Mouse (Mus musculus) neural tube, embryonic 12.5 days (tissue): ENCODE results near the gene Chst12. TPM values are rescaled to one million over a fixed set of nuclear protein-coding genes. Genes with fewer than 3 reads are reported as not detected.
A peak's percentile ranks its signal among the peaks of the same experiment; 100 is the strongest.

Source experiments
- ATAC-seq: fragments of 200-750 bp; cut with Nextera tagmentation; 2 replicates; pipeline ENCODE4 v1.8.0; 2017; ENCODE audit warnings: low read depth, mild to moderate bottlenecking, moderate TSS enrichment, moderate library complexity; ENCODE audit not compliant: low FRiP score
- H3K27ac ChIP-seq: fragments of 300-500 bp; sonication (generic); 2 replicates; pipeline ENCODE4 v1.5.1; 2016
- H3K27me3 ChIP-seq: fragments of 300-500 bp; sonication (generic); replicated peaks from 2 replicates; pipeline ENCODE4 v1.6.1; 2016; ENCODE audit warnings: mild to moderate bottlenecking
- H3K36me3 ChIP-seq: fragments of 300-500 bp; sonication (generic); 2 replicates; pipeline ENCODE4 v1.6.1; 2016; ENCODE audit warnings: mild to moderate bottlenecking
- H3K4me1 ChIP-seq: fragments of 300-500 bp; sonication (generic); 2 replicates; pipeline ENCODE4 v1.6.1; 2016
- H3K4me2 ChIP-seq: fragments of 300-500 bp; sonication (generic); replicated peaks from 2 replicates; pipeline ENCODE4 v1.6.1; 2016; ENCODE audit warnings: mild to moderate bottlenecking
- H3K4me3 ChIP-seq: fragments of 300-500 bp; sonication (generic); 2 replicates; pipeline ENCODE4 v1.5.1; 2016
- H3K9ac ChIP-seq: fragments of 300-500 bp; sonication (generic); 2 replicates; pipeline ENCODE4 v1.6.1; 2016; ENCODE audit warnings: mild to moderate bottlenecking
- H3K9me3 ChIP-seq: fragments of 300-500 bp; sonication (generic); 2 replicates; pipeline ENCODE4 v1.6.1; 2016; ENCODE audit warnings: mild to moderate bottlenecking
- WGBS: fragments of 180-500 bp; shearing (Covaris S2); methylation state at CpG from one replicate; pipeline ENCODE4 v1.1.7; 2016; 5-methylcytosine and 5-hydroxymethylcytosine counted together
- polyA plus RNA-seq: library from polyadenylated mRNA; unstranded; fragments of >200 nt; fragmentation: Nextera tagmentation; extraction: Ambion mirVana; gene quantifications from 2 replicates; pipeline ENCODE4 v1.2.1, GENCODE M21; 2016

Chst12 gene
- polyA plus RNA-seq, 1 experiment from 2014 or later: 19.2 TPM

- 70% methylated on average over 13 of the region's 13 CpGs for WGBS
Observed at GRCm38 (mm10) chr5:140538111-140538683, 32.8 kb downstream of the Chst12 start.

GRCm38 (mm10) chr5:140540106-140540505 is 34.8 kb downstream of the Chst12 start:
- peak; percentile 30; the same call in 1 of the 2 replicates for ATAC-seq
- Histone ChIP-seq H3K4me2 (no peak overlapping the region), H3K4me1 (peaks cover 4% of the 10 kb centered on the region; the same call in 1 of the 2 replicates), H3K36me3 (no peaks in the 10 kb centered on the region), H3K9me3 (no peaks in the 10 kb centered on the region), H3K4me3 (no peak overlapping the region), H3K27me3 (no peaks in the 10 kb centered on the region), H3K9ac (no peak overlapping the region), H3K27ac (no peak overlapping the region)
- 16% methylated on average over 8 of the region's 8 CpGs for WGBS

More at GRCm38 (mm10) chr5:140538111-140538683, 32.8 kb downstream of the Chst12 start:
- Histone ChIP-seq H3K9ac (no peak overlapping the region), H3K27me3 (no peaks in the 10 kb centered on the region), H3K27ac (no peak overlapping the region), H3K4me1 (peaks cover 4% of the 10 kb centered on the region; the same call in 1 of the 2 replicates), H3K4me2 (no peak overlapping the region), H3K36me3 (no peaks in the 10 kb centered on the region), H3K4me3 (no peak overlapping the region), H3K9me3 (no peaks in the 10 kb centered on the region)
- ATAC-seq: no peak

GRCm38 (mm10) chr5:140542811-140543575 is 37.6 kb downstream of the Chst12 start:
- Histone ChIP-seq H3K4me3 (no peak overlapping the region), H3K27me3 (no peaks in the 10 kb centered on the region), H3K4me1 (peaks cover 4% of the 10 kb centered on the region; the same call in 1 of the 2 replicates), H3K4me2 (no peak overlapping the region), H3K9ac (peak overlapping the region; percentile 17; the same call in 1 of the 2 replicates), H3K9me3 (0 out of 2 replicates have a peak, but pooled peaks cover under 1% of the 10 kb centered on the region), H3K36me3 (no peaks in the 10 kb centered on the region), H3K27ac (no peak overlapping the region)
- WGBS: 78% methylated on average over 9 of the region's 9 CpGs
- ATAC-seq: no peak

GRCm38 (mm10) chr5:140545651-140546050 is 40.3 kb downstream of the Chst12 start:
- H3K4me1 ChIP-seq: peaks cover 4% of the 10 kb centered on the region; the same call in 1 of the 2 replicates
- WGBS: 62% methylated on average over 6 of the region's 6 CpGs
- no peaks in the 10 kb centered on the region for H3K27me3 ChIP-seq
- 0 out of 2 replicates have a peak, but pooled peaks cover 3% of the 10 kb centered on the region for H3K9me3 ChIP-seq
- no peak for ATAC-seq
- no peak overlapping the region for H3K4me3 ChIP-seq
- no peak overlapping the region for H3K4me2 ChIP-seq
- no peaks in the 10 kb centered on the region for H3K36me3 ChIP-seq
- H3K27ac ChIP-seq: no peak overlapping the region
- H3K9ac ChIP-seq: no peak overlapping the region

GRCm38 (mm10) chr5:140546332-140546731 is 41.0 kb downstream of the Chst12 start:
- Histone ChIP-seq H3K4me2 (no peak overlapping the region), H3K27me3 (no peaks in the 10 kb centered on the region), H3K4me1 (peaks cover 4% of the 10 kb centered on the region; the same call in 1 of the 2 replicates), H3K9ac (no peak overlapping the region), H3K4me3 (no peak overlapping the region), H3K36me3 (no peaks in the 10 kb centered on the region), H3K27ac (no peak overlapping the region), H3K9me3 (0 out of 2 replicates have a peak, but pooled peaks cover 3% of the 10 kb centered on the region)
- no peak for ATAC-seq
- WGBS: 87% methylated on average over 19 of the region's 19 CpGs

GRCm38 (mm10) chr5:140549306-140550047 is 44.1 kb downstream of the Chst12 start:
- H3K4me2 ChIP-seq: peak overlapping the region; percentile 33
- H3K27me3 ChIP-seq: no peaks in the 10 kb centered on the region
- ATAC-seq: peak; percentile 93
- H3K27ac ChIP-seq: no peak overlapping the region
- no peak overlapping the region for H3K4me3 ChIP-seq
- WGBS: 20% methylated on average over 17 of the region's 17 CpGs
- no peaks in the 10 kb centered on the region for H3K4me1 ChIP-seq
- H3K36me3 ChIP-seq: no peaks in the 10 kb centered on the region
- H3K9me3 ChIP-seq: 0 out of 2 replicates have a peak, but pooled peaks cover 3% of the 10 kb centered on the region
- H3K9ac ChIP-seq: no peak overlapping the region

- no peak overlapping the region for H3K4me2 ChIP-seq
- WGBS: 92% methylated on average over 7 of the region's 7 CpGs
- no peaks in the 10 kb centered on the region for H3K9me3 ChIP-seq
- no peaks in the 10 kb centered on the region for H3K36me3 ChIP-seq
- no peak overlapping the region for H3K27ac ChIP-seq
- H3K9ac ChIP-seq: no peak overlapping the region
- no peaks in the 10 kb centered on the region for H3K4me1 ChIP-seq
- ATAC-seq: no peak
- no peak overlapping the region for H3K4me3 ChIP-seq
- H3K27me3 ChIP-seq: no peaks in the 10 kb centered on the region
Observed at GRCm38 (mm10) chr5:140553719-140554118, 48.4 kb downstream of the Chst12 start.

GRCm38 (mm10) chr5:140556859-140557258 is 51.5 kb downstream of the Chst12 start:
- Histone ChIP-seq H3K27me3 (no peaks in the 10 kb centered on the region), H3K36me3 (no peaks in the 10 kb centered on the region), H3K27ac (no peak overlapping the region), H3K9me3 (no peaks in the 10 kb centered on the region), H3K4me3 (no peak overlapping the region), H3K4me2 (no peak overlapping the region), H3K4me1 (no peaks in the 10 kb centered on the region), H3K9ac (no peak overlapping the region)
- 36% methylated on average over 3 of the region's 3 CpGs for WGBS
- no peak for ATAC-seq

- 86% methylated on average over 6 of the region's 9 CpGs for WGBS
Observed at GRCm38 (mm10) chr5:140562601-140563000, 57.3 kb downstream of the Chst12 start.

GRCm38 (mm10) chr5:140564896-140565295 is 59.5 kb downstream of the Chst12 start, which contains the start of gene Grifin:
Grifin (minus strand) TSS chr5:140565071.
- Histone ChIP-seq H3K4me2 (no peak within 1 kb of the TSS), H3K36me3 (no peaks in the 10 kb centered on the region), H3K27ac (no peak within 1 kb of the TSS), H3K27me3 (no peaks in the 10 kb centered on the region), H3K9me3 (no peaks in the 10 kb centered on the region), H3K4me1 (peaks cover 19% of the 10 kb centered on the region), H3K9ac (no peak within 1 kb of the TSS), H3K4me3 (no peak within 1 kb of the TSS)
- 83% methylated on average over 4 of the region's 4 CpGs for WGBS
- no peak for ATAC-seq

More at GRCm38 (mm10) chr5:140562601-140563000, 57.3 kb downstream of the Chst12 start:
- Histone ChIP-seq H3K4me2 (no peak overlapping the region), H3K27me3 (no peaks in the 10 kb centered on the region), H3K4me3 (no peak overlapping the region), H3K36me3 (no peaks in the 10 kb centered on the region), H3K9me3 (no peaks in the 10 kb centered on the region), H3K9ac (no peak overlapping the region), H3K27ac (no peak overlapping the region), H3K4me1 (peaks cover 13% of the 10 kb centered on the region; the same call in 1 of the 2 replicates)
- no peak for ATAC-seq

- ATAC-seq: no peak
- 31% methylated on average over 5 of the region's 5 CpGs for WGBS
- no peak overlapping the region for H3K9ac ChIP-seq
Observed at GRCm38 (mm10) chr5:140565451-140565850, 60.1 kb downstream of the Chst12 start.

GRCm38 (mm10) chr5:140565856-140566255 is 60.5 kb downstream of the Chst12 start:
- H3K36me3 ChIP-seq: no peaks in the 10 kb centered on the region
- H3K27me3 ChIP-seq: no peaks in the 10 kb centered on the region
- no peak for ATAC-seq
- H3K9ac ChIP-seq: no peak overlapping the region
- 70% methylated on average over 6 of the region's 6 CpGs for WGBS
- no peak overlapping the region for H3K4me2 ChIP-seq
- no peak overlapping the region for H3K4me3 ChIP-seq
- no peaks in the 10 kb centered on the region for H3K9me3 ChIP-seq
- peaks cover 19% of the 10 kb centered on the region for H3K4me1 ChIP-seq
- H3K27ac ChIP-seq: no peak overlapping the region

More at GRCm38 (mm10) chr5:140565451-140565850, 60.1 kb downstream of the Chst12 start:
- no peaks in the 10 kb centered on the region for H3K36me3 ChIP-seq
- H3K27me3 ChIP-seq: no peaks in the 10 kb centered on the region
- no peak overlapping the region for H3K4me2 ChIP-seq
- H3K27ac ChIP-seq: no peak overlapping the region
- H3K9me3 ChIP-seq: no peaks in the 10 kb centered on the region
- H3K4me1 ChIP-seq: peaks cover 19% of the 10 kb centered on the region
- no peak overlapping the region for H3K4me3 ChIP-seq
